Mouse (Mus musculus) neural tube, embryonic 12.5 days (tissue): ENCODE measurements around the gene Gm20388. TPM values are rescaled to one million over a fixed set of nuclear protein-coding genes. Genes with fewer than 3 reads are reported as not detected.

Experiments used
- ATAC-seq: fragments of 200-750 bp; cut with Nextera tagmentation; 2 replicates; pipeline ENCODE4 v1.8.0; 2017; ENCODE audit warnings: low read depth, mild to moderate bottlenecking, moderate TSS enrichment, moderate library complexity; ENCODE audit not compliant: low FRiP score
- H3K27ac ChIP-seq: fragments of 300-500 bp; sonication (generic); 2 replicates; pipeline ENCODE4 v1.5.1; 2016
- H3K27me3 ChIP-seq: fragments of 300-500 bp; sonication (generic); replicated peaks from 2 replicates; pipeline ENCODE4 v1.6.1; 2016; ENCODE audit warnings: mild to moderate bottlenecking
- H3K36me3 ChIP-seq: fragments of 300-500 bp; sonication (generic); 2 replicates; pipeline ENCODE4 v1.6.1; 2016; ENCODE audit warnings: mild to moderate bottlenecking
- H3K4me1 ChIP-seq: fragments of 300-500 bp; sonication (generic); 2 replicates; pipeline ENCODE4 v1.6.1; 2016
- H3K4me2 ChIP-seq: fragments of 300-500 bp; sonication (generic); replicated peaks from 2 replicates; pipeline ENCODE4 v1.6.1; 2016; ENCODE audit warnings: mild to moderate bottlenecking
- H3K4me3 ChIP-seq: fragments of 300-500 bp; sonication (generic); 2 replicates; pipeline ENCODE4 v1.5.1; 2016
- H3K9ac ChIP-seq: fragments of 300-500 bp; sonication (generic); 2 replicates; pipeline ENCODE4 v1.6.1; 2016; ENCODE audit warnings: mild to moderate bottlenecking
- H3K9me3 ChIP-seq: fragments of 300-500 bp; sonication (generic); 2 replicates; pipeline ENCODE4 v1.6.1; 2016; ENCODE audit warnings: mild to moderate bottlenecking
- WGBS: fragments of 180-500 bp; shearing (Covaris S2); methylation state at CpG from one replicate; pipeline ENCODE4 v1.1.7; 2016; 5-methylcytosine and 5-hydroxymethylcytosine counted together
- polyA plus RNA-seq: library from polyadenylated mRNA; unstranded; fragments of >200 nt; fragmentation: Nextera tagmentation; extraction: Ambion mirVana; gene quantifications from 2 replicates; pipeline ENCODE4 v1.2.1, GENCODE M21; 2016

Gene Gm20388
- polyA plus RNA-seq, 1 experiment from 2014 or later = not detected

DNA sequence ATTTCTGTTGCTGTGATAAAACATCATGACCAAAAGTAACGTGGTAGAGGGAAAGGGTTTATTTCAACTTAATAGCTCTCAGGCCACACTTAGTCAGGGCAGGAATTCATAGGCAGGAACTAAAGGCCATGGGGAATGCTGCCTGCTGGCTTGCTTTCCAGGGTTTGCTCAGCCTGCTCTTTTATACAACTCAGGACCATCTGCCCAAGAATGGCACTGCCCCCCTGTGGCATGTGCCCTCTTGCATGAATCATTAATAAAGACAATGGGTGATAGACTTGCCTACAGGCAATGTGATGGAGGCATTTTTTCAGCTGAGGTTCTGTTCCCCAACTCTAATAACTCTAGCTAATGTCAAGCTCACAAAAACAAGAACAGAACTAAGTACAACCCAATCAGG lies 4131.6 kb downstream of the Gm20388 start:
- no peaks in the 10 kb centered on the region for H3K4me1 ChIP-seq
- ATAC-seq = no peak
- WGBS = 79% methylated on average over 1 of the region's 1 CpGs
- H3K4me3 ChIP-seq = no peak overlapping the region
- peaks cover 63% of the 10 kb centered on the region for H3K36me3 ChIP-seq
- no peak overlapping the region for H3K27ac ChIP-seq
- no peaks in the 10 kb centered on the region for H3K27me3 ChIP-seq
- no peak overlapping the region for H3K4me2 ChIP-seq
- H3K9me3 ChIP-seq = no peaks in the 10 kb centered on the region
- H3K9ac ChIP-seq = no peak overlapping the region

GRCm38 (mm10) chr8:124044421-124044820 lies 4133.8 kb downstream of the Gm20388 start:
- Histone ChIP-seq H3K4me1 (no peaks in the 10 kb centered on the region), H3K4me2 (no peak overlapping the region), H3K9me3 (no peaks in the 10 kb centered on the region), H3K4me3 (no peak overlapping the region), H3K27ac (no peak overlapping the region), H3K9ac (no peak overlapping the region), H3K27me3 (no peaks in the 10 kb centered on the region), H3K36me3 (peaks cover 53% of the 10 kb centered on the region)
- ATAC-seq = no peak
- WGBS = 92% methylated on average over 5 of the region's 5 CpGs

DNA sequence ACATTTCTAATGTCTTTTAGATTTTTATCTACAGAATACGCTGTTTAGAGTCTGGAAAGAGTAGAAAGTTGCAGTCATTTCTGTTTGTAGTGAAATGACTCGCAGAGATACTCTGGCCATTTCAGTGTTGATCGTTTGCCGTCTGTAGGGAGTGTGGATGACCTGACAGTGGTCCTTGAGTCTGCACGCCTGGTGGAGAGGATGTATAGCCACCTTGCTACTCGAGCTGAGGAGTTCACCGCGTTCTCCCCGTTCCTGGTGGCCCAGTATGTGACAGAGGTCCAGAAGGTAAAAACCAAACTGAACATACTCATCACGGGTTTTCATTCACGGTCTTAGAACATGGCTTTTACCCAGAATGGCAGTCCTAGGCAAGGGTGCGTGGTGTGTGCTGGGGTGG lies 4134.3 kb downstream of the Gm20388 start:
- Histone ChIP-seq H3K27me3 (no peaks in the 10 kb centered on the region), H3K36me3 (peaks cover 48% of the 10 kb centered on the region), H3K27ac (no peak overlapping the region), H3K4me2 (no peak overlapping the region), H3K4me3 (no peak overlapping the region), H3K4me1 (no peaks in the 10 kb centered on the region), H3K9me3 (no peaks in the 10 kb centered on the region), H3K9ac (no peak overlapping the region)
- WGBS = 95% methylated on average over 12 of the region's 12 CpGs
- no peak for ATAC-seq

- Histone ChIP-seq H3K4me2 (no peak overlapping the region), H3K4me3 (no peak overlapping the region), H3K27me3 (no peaks in the 10 kb centered on the region), H3K9ac (no peak overlapping the region), H3K9me3 (no peaks in the 10 kb centered on the region), H3K4me1 (no peaks in the 10 kb centered on the region), H3K27ac (no peak overlapping the region), H3K36me3 (peaks cover 45% of the 10 kb centered on the region)
- 93% methylated on average over 8 of the region's 8 CpGs for WGBS
- ATAC-seq = no peak
Observed at GRCm38 (mm10) chr8:124045856-124046255, 4135.2 kb downstream of the Gm20388 start.

- Histone ChIP-seq H3K27ac (no peak overlapping the region), H3K27me3 (no peaks in the 10 kb centered on the region), H3K4me1 (no peaks in the 10 kb centered on the region), H3K36me3 (peaks cover 14% of the 10 kb centered on the region), H3K9ac (no peak overlapping the region), H3K4me2 (no peak overlapping the region), H3K4me3 (no peak overlapping the region), H3K9me3 (no peaks in the 10 kb centered on the region)
- peak; percentile 56; the same call in 1 of the 2 replicates for ATAC-seq
- WGBS = 23% methylated on average over 3 of the region's 3 CpGs
Observed at GRCm38 (mm10) chr8:124052110-124052509, 4141.5 kb downstream of the Gm20388 start.

GRCm38 (mm10) chr8:124052568-124052967 lies 4141.9 kb downstream of the Gm20388 start:
- ATAC-seq = no peak
- no peak overlapping the region for H3K27ac ChIP-seq
- no peaks in the 10 kb centered on the region for H3K27me3 ChIP-seq
- peaks cover 9% of the 10 kb centered on the region for H3K36me3 ChIP-seq
- 66% methylated on average over 4 of the region's 4 CpGs for WGBS
- no peaks in the 10 kb centered on the region for H3K9me3 ChIP-seq
- no peak overlapping the region for H3K4me2 ChIP-seq
- no peaks in the 10 kb centered on the region for H3K4me1 ChIP-seq
- H3K9ac ChIP-seq = no peak overlapping the region
- no peak overlapping the region for H3K4me3 ChIP-seq

- no peaks in the 10 kb centered on the region for H3K27me3 ChIP-seq
Observed at GRCm38 (mm10) chr8:124056832-124057655, 4146.4 kb downstream of the Gm20388 start.

DNA sequence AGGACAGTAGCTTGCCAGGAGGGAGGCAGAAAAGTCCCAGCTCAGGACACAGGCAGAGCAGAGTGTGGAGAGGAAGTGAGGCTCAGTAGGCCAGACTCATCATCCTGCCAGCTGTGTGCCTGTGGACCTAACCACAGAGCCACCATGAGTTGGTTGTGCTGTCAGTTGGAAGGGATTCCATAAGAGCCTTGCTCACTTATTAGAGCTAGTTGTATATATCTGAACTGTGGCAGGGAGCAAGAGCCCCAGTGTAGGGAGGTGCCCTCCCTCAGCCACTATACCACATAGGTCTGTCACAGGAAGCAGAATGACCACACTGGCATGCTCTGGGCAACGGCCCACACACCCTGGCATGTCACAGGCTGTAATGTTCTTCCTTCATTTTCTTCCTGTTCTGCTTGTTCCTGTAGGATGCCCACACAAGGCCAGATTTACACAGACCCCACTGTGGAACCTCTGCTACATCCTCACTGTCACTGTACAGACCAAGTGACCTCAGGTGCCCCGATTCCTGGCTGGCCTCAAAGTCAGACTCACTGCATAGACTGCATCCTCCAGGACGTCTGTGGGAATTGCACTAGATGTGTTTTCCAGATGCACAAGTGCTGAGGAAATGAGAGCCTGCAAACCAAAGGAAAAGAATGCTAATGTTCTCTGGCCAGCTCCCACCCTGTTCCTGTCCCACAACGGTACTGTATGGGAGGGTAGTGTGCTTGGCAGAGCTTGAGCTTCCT lies 4155.9 kb downstream of the Gm20388 start:
- Histone ChIP-seq H3K9ac (no peak overlapping the region), H3K27ac (no peak overlapping the region), H3K4me1 (peaks cover 14% of the 10 kb centered on the region), H3K27me3 (no peaks in the 10 kb centered on the region), H3K4me2 (no peak overlapping the region), H3K9me3 (no peaks in the 10 kb centered on the region), H3K36me3 (no peaks in the 10 kb centered on the region), H3K4me3 (no peak overlapping the region)
- no peak for ATAC-seq
- 75% methylated on average over 4 of the region's 4 CpGs for WGBS

More at GRCm38 (mm10) chr8:124056832-124057655, 4146.4 kb downstream of the Gm20388 start:
- no peak for ATAC-seq
- H3K9me3 ChIP-seq = no peaks in the 10 kb centered on the region
- H3K4me3 ChIP-seq = no peak overlapping the region
- H3K9ac ChIP-seq = no peak overlapping the region
- WGBS = 81% methylated on average over 11 of the region's 11 CpGs
- H3K4me2 ChIP-seq = no peak overlapping the region
- no peak overlapping the region for H3K27ac ChIP-seq
- H3K4me1 ChIP-seq = no peaks in the 10 kb centered on the region
- no peaks in the 10 kb centered on the region for H3K36me3 ChIP-seq

- no peak for ATAC-seq
- WGBS = 73% methylated on average over 4 of the region's 4 CpGs
Observed at GRCm38 (mm10) chr8:124067059-124067750, 4156.6 kb downstream of the Gm20388 start.

DNA sequence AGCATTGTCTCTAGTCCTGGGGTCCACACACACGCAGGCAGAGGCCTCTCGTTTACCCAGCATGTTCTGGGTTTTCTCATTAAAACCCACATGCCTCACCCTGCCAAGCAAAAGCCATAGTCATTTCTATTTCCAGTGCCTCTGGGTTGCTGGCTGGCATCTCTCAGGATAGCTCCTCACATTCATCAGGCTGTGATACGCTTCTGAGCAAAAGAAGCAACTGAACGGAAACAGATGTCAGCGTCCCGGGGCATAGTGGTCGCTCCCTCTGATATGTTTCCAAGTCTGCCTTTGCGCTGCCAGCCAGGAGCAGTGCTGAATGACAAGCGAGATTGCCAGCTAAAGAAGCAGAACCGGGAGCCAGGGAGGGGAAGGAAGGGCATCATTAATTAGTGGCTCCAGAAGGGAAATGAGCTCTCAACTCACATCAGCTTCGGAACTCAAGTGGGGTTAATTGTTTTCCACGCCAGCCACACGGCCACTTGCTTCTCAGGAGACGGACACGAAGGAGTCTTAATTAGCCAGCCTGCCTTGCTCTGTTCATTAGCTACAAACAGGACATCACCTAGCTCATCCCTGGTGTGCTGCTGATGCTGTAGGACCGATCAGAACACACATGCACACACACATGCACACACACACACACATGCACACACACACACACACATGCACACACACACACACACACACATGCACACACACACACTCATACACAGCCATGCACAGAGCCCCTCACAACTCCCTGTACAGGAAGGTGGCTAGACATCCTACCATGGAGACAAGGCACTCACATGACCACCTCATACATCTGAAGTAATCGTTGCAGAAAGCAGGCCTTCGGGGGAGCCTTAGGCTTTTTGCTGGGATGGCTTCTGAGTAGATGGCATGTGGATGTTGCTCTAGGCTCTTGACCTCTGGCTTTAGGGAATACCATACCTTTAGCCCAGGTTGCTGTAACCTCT lies 4160.0 kb downstream of the Gm20388 start:
- Histone ChIP-seq H3K4me2 (no peak overlapping the region), H3K4me1 (peaks cover 14% of the 10 kb centered on the region), H3K4me3 (no peak overlapping the region), H3K27ac (no peak overlapping the region), H3K9me3 (no peaks in the 10 kb centered on the region), H3K36me3 (no peaks in the 10 kb centered on the region), H3K9ac (no peak overlapping the region), H3K27me3 (no peaks in the 10 kb centered on the region)
- WGBS = 47% methylated on average over 18 of the region's 18 CpGs
- no peak for ATAC-seq

More at GRCm38 (mm10) chr8:124067059-124067750, 4156.6 kb downstream of the Gm20388 start:
- no peaks in the 10 kb centered on the region for H3K9me3 ChIP-seq
- no peak overlapping the region for H3K4me2 ChIP-seq
- H3K9ac ChIP-seq = no peak overlapping the region
- no peaks in the 10 kb centered on the region for H3K27me3 ChIP-seq
- no peak overlapping the region for H3K4me3 ChIP-seq
- no peak overlapping the region for H3K27ac ChIP-seq
- no peaks in the 10 kb centered on the region for H3K36me3 ChIP-seq
- H3K4me1 ChIP-seq = peaks cover 14% of the 10 kb centered on the region

GRCm38 (mm10) chr8:124075977-124076376 lies 4165.3 kb downstream of the Gm20388 start:
- H3K27ac ChIP-seq = no peak overlapping the region
- no peaks in the 10 kb centered on the region for H3K36me3 ChIP-seq
- WGBS = 72% methylated on average over 8 of the region's 8 CpGs
- 0 out of 2 replicates have a peak, but pooled peaks cover 4% of the 10 kb centered on the region for H3K4me1 ChIP-seq
- H3K27me3 ChIP-seq = no peaks in the 10 kb centered on the region
- H3K9ac ChIP-seq = no peak overlapping the region
- no peak for ATAC-seq
- no peak overlapping the region for H3K4me2 ChIP-seq
- no peaks in the 10 kb centered on the region for H3K9me3 ChIP-seq
- H3K4me3 ChIP-seq = no peak overlapping the region
